Mouse (Mus musculus) gastrocnemius, postnatal 14 days (tissue): Measurements from ENCODE around the gene Jpt1. TPM values are rescaled to one million over a fixed set of nuclear protein-coding genes. Genes with fewer than 3 reads are reported as not detected.
A peak's percentile ranks its signal among the peaks of the same experiment; 100 is the strongest.
"Not testable (repeated sequence)": the region's sequence is repeated elsewhere in the genome, so short reads cannot be mapped to it uniquely, and the experiment has no call there.

Experiments
- DNase-seq: peaks from one replicate; pipeline ENCODE4 v3.0.0; 2021; ENCODE audit warnings: mixed read lengths
- intact Hi-C: fragments of 180-260 bp; cut with DNase I; formaldehyde crosslinking; loops from one replicate; pipeline ENCODE4 v1.15.1; 2025; ENCODE audit warnings: low total_unique reads
- total RNA-seq, 2 experiments: library from RNA; stranded (reverse); gene quantifications; 2 replicates each; pipeline ENCODE4 v1.2.3; 2021

Gene Jpt1
- total RNA-seq, 2 experiments from 2014 or later: 84.9 to 97.5 TPM

DNA sequence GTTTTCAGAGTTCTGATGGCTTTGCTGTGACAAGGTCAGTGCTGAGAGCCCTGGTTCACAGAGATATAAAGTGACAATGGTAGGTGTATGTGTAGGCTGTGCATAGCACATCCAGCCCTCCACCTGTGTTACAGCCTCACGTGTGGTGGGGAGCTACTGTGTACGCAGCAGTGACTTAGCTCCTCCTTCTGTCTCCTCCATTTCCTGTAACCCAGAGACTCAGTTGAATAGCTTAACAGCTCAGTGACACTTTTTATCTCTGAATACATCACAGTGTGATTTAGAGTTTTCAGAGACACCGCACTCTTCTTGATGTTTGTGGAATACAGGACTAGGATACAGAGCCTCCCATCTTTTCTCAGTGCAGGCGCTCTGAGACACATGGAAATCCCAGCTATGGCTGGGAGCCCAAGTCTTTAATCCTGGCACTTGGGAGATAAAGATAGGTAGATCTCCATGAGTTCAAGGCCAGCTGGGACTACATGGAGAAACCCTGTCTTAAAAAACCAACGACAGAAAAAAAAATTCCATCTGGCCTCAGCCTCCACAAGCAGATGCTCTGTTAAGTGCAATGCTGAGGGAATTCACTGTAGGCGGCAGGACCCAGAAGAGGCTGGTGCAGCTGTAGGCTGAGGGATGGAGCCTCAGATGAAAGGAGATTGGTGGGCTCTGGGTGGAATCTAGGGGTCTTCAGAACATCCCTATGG, 32.5 kb downstream of the Jpt1 start:
- DNase-seq: no peak
- intact Hi-C loops: no loop called here

DNA sequence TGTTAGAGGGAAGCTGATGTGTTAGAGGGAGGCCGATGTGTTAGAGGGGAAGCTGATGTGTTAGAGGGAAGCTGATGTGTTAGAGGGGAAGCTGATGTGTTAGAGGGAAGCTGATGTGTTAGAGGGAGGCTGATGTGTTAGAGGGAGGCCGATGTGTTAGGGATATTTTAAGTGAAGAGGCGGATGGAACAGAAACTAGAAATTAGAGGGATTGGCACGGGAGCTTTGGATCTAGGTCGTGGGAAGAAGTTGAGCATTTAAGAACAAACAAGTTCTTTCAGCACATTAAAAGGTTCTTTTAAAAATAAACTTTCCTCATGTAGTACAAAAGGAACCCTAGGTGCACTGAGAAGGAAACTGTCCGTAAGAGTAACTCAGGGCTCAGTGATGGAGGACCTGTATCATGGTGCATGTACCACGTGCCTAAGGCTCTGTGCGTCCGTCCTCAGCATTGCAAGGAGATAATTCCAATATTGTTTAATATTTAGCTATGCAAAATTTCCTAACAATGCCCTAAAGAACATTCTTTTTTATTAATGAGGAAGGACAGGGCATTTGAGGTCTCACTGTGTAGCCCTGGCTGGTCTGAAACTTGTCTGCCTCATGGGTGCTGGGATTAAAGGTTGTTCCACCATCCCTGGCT, 35.8 kb downstream of the Jpt1 start:
- intact Hi-C loops: no loop called here
- no peak for DNase-seq

DNA sequence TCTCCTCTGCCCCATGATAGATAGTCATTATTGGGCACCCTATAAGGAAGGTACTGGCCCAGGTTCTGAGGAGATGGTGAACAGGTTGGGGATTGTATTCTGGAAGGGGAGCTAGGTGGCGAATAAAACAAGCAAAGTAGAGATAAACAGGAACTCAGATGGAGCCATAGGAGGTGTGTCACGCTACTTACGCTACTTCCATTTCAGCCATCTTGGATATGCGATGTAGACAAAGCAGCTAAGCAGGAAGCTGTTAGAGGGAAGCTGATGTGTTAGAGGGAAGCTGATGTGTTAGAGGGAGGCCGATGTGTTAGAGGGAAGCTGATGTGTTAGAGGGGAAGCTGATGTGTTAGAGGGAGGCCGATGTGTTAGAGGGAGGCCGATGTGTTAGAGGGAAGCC, 36.8 kb downstream of the Jpt1 start:
- DNase-seq: not testable (repeated sequence)

GRCm38 (mm10) chr11:115476630-115477029, 37.6 kb downstream of the Jpt1 start:
- DNase-seq, intact Hi-C loops: not testable (repeated sequence)

More for the DNA sequence above, 36.8 kb downstream of the Jpt1 start:
- intact Hi-C loops: not testable (repeated sequence)

DNA sequence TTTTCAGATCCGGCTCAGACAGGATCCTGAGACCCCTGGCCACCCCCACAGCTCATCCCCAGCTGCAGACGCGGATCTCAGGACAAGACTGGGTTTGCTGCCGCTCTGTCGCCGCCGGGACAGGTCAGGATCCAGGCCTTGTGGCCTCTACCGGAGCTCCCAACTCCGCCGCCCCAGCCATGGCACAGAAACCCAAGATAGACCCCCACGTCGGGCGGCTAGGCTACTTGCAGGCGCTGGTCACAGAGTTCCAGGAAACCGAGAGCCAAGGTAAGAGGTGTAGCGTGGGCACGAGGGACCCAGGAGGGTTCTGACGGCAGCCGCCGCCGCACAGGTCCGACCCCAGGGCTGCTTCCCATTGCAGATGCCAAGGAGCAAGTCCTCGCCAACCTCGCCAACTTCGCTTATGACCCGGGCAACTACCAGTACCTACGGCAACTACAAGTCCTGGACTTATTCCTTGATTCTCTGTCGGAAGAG, 38.4 kb downstream of the Jpt1 start:
- DNase-seq: no peak
- intact Hi-C loops: no loop called here

DNA sequence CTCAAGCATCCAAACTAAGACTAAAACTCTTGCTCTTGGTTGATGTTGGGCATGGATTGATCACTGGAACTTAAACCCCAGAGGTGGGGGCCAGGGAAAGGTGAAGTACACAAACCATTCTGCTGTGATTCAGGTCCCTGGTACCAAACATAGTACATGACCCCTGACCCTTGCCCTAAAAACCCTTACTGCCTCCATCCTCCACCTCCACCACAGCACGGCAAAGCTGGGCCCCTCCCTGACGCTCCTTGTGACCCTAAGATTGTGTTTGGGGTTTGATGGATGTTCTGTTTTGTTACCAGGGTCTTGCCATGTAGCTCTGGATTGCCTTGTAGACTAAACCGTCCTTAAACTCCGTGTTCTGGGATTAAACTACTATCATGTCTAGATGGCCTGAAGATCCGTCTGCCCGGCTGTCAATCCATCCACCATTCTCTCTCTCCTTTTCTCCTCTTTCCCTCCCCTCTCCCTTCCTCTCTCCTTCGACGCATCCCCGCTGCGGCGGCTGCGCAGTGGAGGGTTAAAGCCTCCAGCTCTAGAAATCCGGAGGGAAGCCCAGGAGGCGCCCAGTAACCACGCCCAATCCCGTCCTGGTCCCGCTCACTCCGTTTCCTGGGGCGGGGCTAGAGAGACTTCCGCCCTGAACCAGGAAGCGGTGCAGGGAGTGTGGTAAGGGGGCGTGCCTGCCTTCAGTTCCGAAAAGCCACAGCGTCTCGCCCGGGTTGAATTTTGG, 39.0 kb downstream of the Jpt1 start, which contains the start of gene Armc7:
Gene Armc7 (plus strand): TSS at position 643 of the 733 bp plus-strand sequence.
- intact Hi-C loops: no loop called here
- peak; percentile 95 for DNase-seq

DNA sequence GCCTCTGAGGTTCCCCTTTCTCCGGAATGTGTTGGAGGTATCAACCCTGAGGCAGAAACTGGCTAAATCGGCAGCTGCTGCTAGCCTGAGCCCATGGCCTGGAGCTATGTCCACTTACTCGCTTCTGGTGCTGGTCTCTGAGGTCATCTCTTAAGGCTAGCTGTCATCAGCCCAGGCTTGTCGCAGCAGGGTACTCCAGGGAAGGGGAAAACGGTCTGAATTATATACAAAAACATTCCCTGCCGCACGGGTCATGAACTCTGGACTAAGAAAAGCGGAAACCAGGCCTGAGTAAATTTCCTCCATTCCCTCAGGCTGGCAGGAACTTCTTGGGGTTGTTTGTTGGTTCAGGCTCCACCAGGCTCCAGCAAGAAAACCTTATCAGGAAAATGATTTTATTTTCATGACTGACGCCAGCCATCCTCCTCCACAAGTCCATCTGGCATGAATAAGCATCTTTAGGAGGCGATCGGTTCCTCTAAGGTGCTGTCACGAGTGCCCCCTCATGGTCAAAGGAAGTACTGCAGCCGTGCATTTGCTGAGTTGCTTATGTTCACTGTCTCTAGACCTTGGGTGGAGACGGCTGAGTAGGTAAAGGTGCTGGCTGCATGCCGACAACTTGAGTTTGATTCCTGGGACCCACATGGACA, 40.4 kb downstream of the Jpt1 start:
- DNase-seq: peak; percentile 86
- intact Hi-C loops: loop anchor here (2.0 kb wide), 2 partner anchors 55 to 115 kb away; partner anchors contain the start of gene Atp5h

GRCm38 (mm10) chr11:115472183-115472582, 42.0 kb downstream of the Jpt1 start:
- no peak for DNase-seq
- intact Hi-C loops: loop anchor here (2.0 kb wide), 2 partner anchors 53 to 113 kb away; partner anchors contain the start of gene Atp5h

GRCm38 (mm10) chr11:115467217-115467618, 47.0 kb downstream of the Jpt1 start:
- DNase-seq: no peak
- intact Hi-C loops: no loop called here

DNA sequence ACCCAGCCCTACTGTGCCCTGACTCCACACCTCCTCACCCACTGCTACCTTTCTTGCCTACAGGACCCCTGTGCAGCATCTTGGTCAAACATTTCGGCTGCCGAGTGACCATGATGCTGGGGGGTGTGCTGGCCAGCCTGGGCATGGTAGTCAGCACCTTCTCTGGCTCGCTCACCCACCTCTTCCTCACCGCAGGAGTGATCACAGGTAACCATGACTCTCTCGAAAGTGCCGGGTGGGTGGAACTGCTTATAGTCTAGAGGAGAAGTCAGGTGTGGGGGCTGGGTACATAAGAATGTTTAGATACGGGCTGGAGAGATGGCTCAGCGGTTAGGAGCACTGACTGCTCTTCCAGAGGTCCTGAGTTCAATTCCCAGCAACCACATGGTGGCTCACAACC, 49.3 kb downstream of the Jpt1 start:
- DNase-seq: no peak
- intact Hi-C loops: no loop called here

GRCm38 (mm10) chr11:115463397-115463796, 50.8 kb downstream of the Jpt1 start:
- intact Hi-C loops: no loop called here
- no peak for DNase-seq

DNA sequence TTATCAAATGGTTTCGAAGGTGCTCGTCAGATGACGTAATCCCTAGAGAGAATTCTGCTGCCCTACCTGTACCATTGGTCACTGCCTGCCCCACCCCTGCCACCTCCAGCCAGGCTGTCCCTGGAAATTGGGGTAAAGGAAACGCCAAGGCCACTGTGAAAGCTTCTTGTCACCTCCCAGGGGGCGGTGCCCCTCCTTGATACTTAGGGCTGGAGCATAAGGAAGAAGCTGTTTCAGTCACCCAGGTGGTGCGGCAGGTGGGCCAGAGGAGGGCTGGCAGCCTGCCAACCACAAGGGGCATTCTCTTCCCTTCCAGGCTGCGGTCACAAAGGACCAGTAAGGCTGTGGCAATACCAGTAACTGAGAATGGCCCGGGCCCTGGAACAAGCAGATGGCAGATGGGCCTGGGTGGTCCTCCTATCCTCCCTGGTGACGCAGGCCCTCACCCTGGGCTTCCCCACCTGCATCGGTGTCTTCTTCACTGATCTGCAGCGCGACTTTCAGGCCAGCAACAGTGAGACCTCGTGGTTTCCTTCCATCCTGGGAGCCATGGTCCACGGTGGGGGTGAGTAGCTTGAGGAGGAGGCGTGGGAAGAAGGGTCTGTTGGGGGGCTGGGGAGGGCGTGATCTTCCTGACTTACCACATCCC, 51.8 kb downstream of the Jpt1 start, which contains the start of gene Slc16a5:
Gene Slc16a5 (plus strand): TSS at position 232 of the 649 bp plus-strand sequence.
- intact Hi-C loops: no loop called here
- DNase-seq: no peak

GRCm38 (mm10) chr11:115461846-115462242, 52.3 kb downstream of the Jpt1 start:
- intact Hi-C loops: no loop called here
- no peak for DNase-seq

DNA sequence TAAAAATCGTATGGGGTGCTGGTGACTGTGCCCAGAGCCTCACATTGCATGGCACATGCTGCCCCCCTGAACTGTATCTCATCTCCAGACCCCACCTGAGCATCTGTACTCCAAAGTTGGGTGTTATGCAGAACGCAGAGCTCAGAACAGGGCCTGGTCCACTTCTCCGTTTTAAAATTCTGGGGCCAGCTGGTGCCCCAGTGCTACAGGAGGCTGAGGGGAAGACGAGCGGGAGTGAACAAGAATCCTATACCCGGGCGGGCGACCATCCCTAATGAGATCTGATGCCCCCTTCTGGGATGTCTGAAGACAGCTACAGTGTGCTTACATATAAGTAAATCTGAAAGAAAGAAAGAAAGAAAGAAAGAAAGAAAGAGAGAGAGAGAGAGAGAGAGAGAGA, 53.2 kb downstream of the Jpt1 start:
- intact Hi-C loops: no loop called here
- DNase-seq: no peak

DNA sequence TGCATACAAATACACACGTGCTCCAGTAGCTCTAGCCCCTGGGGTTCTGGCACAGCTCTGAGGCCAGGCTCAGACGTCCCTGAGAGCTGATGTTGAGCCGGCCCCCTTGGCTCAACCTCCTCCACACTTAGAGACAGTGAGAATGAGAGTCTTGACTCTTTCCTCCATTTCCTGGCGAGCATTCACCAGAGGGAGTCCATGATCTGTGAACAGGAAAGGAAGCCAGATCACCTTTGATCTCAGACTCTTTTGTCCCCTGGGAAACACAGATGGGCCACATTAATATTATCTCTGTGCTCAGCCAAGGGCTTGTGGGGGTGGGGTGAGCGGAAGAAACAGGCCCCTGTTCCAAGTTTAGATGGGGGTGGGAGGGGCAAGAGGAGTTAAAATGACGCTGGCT, 56.8 kb downstream of the Jpt1 start:
- intact Hi-C loops: no loop called here
- DNase-seq: no peak

GRCm38 (mm10) chr11:115456182-115456581, 58.0 kb downstream of the Jpt1 start:
- DNase-seq: no peak
- intact Hi-C loops: no loop called here

GRCm38 (mm10) chr11:115455619-115456018, 58.6 kb downstream of the Jpt1 start:
- no peak for DNase-seq
- intact Hi-C loops: no loop called here

- intact Hi-C loops, DNase-seq: not testable (repeated sequence)
Observed at GRCm38 (mm10) chr11:115454822-115455221, 59.4 kb downstream of the Jpt1 start.

DNA sequence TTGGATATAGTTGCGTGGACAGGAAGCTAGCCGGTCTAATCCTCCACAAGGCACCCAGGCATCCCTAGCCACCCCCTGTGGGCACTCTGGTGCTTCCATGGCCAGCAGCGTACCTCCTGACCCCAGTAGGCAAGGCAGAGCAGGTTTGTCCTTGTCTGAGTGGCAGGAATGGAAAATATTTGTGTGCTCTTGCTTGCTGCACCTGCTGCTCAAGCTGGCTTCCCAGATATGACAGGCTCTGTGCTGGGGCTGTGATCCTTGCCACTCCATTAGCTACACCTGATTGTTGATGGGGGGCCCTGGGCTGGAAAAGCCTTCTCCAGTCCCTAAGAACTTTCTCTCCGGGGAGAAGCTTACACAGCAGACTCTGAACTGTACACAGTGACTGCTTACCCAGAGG, 60.9 kb downstream of the Jpt1 start:
- intact Hi-C loops: no loop called here
- DNase-seq: no peak
